Mouse (Mus musculus) layer of hippocampus, postnatal 25 days (tissue): ENCODE data around the gene Cxadr. TPM values are rescaled to one million over a fixed set of nuclear protein-coding genes. Genes with fewer than 3 reads are reported as not detected.
"Not testable (repeated sequence)": the region's sequence is repeated elsewhere in the genome, so short reads cannot be mapped to it uniquely, and the experiment has no call there.

Experiments
- DNase-seq, 2 experiments: peaks; one replicate each; pipeline ENCODE4 v3.0.0; 2022; ENCODE audit warnings: mixed read lengths in 2 of 2, low spot score in 1 of 2; ENCODE audit errors: extremely low spot score in 1 of 2
- total RNA-seq, 2 experiments: library from RNA; stranded (reverse); gene quantifications; 2 replicates each; pipeline ENCODE4 v1.2.3; 2021

Cxadr gene
- total RNA-seq, 2 experiments from 2014 or later, result 18.0 to 24.3 TPM

- no peak for DNase-seq
Measured at GRCm38 (mm10) chr16:78357757-78358156, 56.5 kb downstream of the Cxadr start.

DNA sequence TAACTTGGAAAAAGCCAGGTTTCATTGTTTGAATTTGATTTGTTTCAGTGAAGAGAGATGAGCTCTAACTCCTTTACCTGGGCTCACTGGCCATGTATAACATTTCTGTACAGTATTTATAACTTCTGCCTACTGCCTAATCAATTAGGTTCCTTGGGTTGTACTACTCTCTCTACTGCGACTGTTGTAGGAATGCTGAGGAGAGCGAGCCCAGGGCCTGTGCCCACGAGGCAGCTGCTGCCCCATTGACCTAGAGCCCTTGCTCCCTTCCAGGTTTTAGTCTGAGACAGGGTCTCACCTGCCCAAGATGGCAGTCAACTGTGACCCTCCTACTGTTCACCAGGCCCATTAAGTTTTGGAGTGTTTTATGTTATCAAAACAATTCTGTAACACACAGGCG is 60.2 kb downstream of the Cxadr start:
- no peak for DNase-seq

DNA sequence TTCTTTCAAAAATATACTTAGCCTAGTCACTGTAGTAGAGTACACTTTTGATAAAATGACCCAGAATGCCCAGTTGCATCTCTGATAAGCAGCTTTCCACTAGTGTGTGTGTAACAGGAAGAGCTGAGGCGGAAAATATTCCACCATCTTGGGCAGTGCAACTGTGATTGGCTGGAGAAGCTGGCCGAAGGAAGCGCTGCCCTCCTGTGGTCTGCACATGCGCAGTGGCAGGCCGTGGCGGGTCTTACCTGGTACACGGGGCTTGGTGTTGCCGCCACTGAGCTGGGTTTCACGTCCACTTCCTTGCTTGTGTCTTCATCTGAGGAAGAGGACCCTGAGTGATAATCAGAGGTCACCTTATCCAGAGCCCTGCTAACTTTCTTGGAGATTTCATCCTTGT is 63.3 kb downstream of the Cxadr start:
- DNase-seq, result not testable (repeated sequence)

DNA sequence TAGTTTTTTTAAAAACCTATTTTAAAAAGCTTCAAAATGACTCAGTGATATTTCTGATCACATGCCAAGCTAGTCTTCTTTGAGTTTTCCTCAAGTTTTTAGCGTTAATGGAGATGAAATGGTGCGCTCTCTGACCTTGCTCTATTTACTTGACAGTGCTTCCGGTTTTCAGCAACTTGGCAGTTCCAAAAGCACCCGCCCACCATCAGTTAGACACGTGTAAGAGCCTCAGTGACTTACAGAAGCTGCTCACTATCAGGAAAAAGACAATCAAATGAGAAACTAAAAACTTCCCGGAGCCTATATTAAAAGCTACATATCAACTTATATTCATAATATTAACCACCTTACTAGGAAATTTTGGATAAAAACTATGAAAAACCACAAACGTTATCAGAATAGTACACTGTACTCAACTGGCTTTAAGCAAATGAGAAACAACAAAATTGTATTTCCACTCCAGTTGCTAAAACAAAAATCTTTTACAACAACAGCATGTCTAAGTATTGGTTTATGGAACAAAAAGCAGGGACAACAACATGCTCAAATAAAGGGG is 70.3 kb downstream of the Cxadr start:
- DNase-seq, result no peak

- no peak for DNase-seq
Measured at GRCm38 (mm10) chr16:78372786-78373185, 71.5 kb downstream of the Cxadr start.

GRCm38 (mm10) chr16:78373743-78374142 is 72.5 kb downstream of the Cxadr start:
- no peak for DNase-seq

DNA sequence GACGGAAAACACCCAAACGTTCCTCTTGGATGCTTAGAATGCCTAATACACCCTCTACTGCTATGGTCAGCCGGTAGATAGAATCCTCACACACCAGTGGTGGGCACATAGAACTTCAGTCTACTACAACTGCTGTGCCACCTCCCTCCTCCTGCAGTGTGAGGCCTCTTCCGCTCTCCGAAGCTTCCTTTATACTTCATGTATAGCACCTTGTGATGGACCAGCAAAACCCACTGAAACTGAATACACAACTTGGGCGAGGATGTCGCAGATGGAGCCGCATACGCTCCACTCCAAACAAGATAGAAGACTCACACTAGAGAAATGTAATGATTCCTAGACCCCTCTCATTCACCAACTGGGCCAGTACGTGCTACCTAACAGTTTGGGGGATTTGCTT is 73.9 kb downstream of the Cxadr start:
- no peak for DNase-seq

DNA sequence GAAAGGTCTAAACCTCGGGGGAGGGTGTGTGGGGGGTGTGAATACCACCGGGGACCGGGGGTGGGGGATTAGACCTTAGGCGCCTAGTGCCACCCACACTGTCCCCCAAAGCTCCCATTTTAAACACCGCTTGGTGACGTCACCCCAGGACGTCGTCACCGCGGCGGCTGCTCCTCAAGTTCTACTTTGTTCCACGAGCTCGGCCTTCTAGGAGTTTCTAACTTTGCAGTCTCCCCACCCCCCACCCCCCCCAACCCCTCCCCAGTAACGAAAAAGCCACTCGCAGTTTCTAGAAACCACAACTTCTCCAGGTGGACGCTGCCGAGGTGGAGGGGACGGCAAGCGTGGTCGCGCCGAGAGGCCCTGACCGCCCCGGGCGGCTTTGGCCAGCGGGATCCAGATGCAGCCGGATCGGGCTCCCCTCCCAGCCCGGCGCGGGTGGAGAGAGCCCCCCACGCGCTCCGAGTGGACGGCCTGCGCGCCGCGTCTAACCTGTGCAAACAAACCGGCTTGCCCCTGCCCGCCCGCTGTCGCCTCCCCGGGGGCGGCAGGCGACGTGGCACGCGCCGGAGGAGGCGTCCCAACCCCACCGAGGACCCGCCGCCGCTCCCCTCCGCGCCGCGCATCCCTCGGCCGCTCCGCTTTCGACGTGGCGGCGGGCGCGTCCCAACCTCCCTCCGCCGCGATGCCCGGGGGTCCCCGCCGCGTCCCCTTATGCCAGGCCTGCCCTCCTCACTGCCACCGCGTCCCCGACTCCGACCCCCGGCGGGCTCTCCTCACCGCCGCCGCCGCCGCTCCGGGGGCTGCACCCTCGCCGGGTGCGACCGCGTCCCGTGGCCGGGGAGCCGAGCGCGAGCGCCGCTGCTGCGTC is 74.8 kb downstream of the Cxadr start:
- peak; percentile 20 to 33 for DNase-seq

DNA sequence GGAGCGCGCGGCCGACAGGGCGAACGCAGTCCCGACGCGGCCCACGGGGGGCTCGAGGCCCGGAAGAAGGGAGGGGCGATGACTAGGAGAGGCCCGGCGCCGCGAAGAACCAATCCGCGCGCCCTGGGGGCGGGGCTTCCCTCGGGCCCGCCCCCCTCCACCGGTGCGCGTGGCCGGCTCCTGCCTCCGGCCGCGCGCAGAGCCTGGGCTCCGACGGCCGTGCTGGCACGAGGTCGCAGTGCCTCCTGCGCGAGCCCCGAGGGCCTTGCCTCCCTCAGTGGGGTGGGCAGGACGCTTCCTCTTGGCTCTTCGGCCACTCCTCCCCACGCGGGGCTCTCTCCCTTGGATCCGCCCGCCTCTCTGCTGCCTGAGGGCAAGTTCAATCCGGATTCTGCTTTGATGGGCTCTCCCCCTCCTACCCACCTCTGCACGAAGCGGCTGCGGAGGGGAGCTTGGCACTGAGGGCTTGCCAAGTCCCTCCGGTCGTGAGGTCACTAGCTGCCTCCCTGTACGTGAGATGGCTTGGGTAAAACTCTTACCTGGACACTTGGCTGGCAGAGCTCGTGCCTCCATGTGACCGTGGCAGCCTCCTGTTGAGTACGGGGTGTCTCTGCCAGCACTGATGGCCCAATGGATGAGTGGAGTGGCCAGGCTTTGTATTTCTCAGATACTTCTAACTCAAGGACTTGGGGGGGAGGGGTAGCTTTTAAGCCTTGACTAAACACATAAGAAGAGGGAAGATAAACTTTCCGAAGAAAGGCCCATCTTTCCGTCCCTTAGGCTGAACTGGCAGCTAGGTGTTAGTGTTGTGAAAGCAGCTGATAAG is 75.7 kb downstream of the Cxadr start, which contains the start of gene Btg3:
Btg3 (minus strand) TSS at position 448 of the 826 bp plus-strand sequence.
- DNase-seq, result peak; percentile 67 to 69

DNA sequence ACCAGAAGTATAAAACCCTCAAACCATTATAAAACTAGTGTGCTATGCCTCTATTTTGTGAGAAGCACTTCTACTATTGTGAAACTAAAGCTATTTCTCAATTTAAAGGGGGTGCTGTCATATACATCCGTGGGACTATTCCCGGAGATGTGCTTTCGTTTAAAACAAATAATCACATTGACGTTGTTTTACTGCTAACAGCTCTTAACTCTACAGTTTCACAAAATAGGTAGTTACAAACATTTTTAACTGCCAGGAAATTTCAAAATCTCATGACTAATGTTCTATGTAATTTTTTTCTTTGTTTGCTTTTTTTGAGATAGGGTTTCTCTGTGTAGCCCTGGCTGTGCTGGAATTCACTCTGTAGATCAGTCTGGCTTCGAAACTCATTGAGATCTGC is 77.2 kb downstream of the Cxadr start:
- DNase-seq, result no peak

GRCm38 (mm10) chr16:78389122-78389521 is 87.8 kb downstream of the Cxadr start:
- no peak for DNase-seq

DNA sequence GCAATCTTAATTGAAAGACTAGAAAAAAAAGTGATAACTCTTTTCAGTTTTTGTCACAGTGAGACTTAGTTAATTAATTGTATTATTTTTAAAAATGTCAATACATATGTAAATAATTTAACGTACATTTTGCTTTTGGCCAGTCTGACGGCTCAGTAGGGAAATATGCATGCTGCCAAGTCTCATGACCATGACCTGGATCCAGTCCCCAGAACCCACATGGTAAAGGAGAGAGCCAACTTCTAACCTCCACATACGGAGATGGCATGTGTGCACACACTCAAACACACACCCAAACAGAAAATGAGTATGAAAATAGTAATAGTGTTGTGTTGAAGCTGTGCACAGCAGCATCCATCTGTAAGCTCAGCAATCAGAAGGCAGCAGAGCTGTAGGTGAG is 88.7 kb downstream of the Cxadr start:
- DNase-seq, result no peak

GRCm38 (mm10) chr16:78391354-78391753 is 90.1 kb downstream of the Cxadr start:
- no peak for DNase-seq

GRCm38 (mm10) chr16:78398734-78399133 is 97.4 kb downstream of the Cxadr start:
- DNase-seq, result no peak

DNA sequence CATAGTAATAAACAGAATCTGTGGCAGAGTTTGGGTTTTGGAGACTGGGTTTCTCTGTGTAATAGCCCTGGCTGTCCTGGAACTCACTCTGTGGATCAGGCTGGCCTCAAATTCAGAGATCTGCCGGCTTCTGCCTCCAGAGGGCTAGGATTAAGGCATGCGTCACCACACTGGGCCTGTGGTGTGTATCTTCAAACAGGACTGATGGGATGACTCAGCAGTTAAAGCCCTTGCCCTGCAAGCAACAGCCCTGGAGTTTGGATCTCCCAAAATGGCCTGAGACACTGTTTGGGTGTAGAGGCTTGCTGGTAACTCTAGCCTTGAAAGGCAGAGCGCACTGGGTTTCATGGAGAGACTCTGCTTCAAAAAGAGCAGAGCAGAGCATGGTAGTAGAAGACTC is 98.1 kb downstream of the Cxadr start:
- DNase-seq, result no peak

DNA sequence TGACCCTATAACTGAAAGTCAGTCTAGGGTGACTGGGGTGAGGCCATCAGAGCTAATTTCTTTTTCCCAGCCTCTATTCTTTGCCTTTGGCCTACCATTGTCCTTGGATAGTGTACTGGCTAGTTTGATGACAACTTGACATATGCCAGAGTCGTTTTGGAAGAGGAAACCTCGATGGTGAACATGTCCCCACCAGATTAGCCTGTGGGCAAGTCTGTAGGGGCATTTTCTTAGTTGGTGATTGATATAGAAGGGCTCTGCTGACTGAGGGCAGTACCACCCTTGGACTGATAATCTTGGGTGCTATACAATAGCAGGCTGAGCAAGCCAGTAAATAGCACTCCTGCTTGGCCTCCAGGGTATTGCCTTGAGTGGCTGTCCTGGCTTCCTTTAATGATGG is 101.0 kb downstream of the Cxadr start:
- no peak for DNase-seq

GRCm38 (mm10) chr16:78406657-78407056 is 105.4 kb downstream of the Cxadr start:
- no peak for DNase-seq

- no peak for DNase-seq
Measured at GRCm38 (mm10) chr16:78407855-78408254, 106.6 kb downstream of the Cxadr start.
